ENCODE assay signal across 9 mouse cellular contexts in genomic region chr4:106127641-106128040, GRCm38 (mm10).
DNase-seq lines count a peak whose midpoint lies in the region; ATAC-seq and TF ChIP-seq lines count a peak whose summit lies in the region.
"Had no signal": no experiment of that assay in that cellular context is flagged by ENCODE, and none has a peak within 500 bp of the region (broad histone marks: within the 10 kb centered on the region; RNA-seq: fewer than 3 reads in every experiment).

No protein-coding gene starts in this region.

- no peak overlapping the region for H3K4me3 ChIP-seq in heart, embryonic 11.5 days (ENCODE audit: low read depth, low read length)
- H3K4me3 ChIP-seq in liver, postnatal 0 days (ENCODE audit: low read depth, low read length): no peak overlapping the region
- H3K4me3 ChIP-seq: neural tube, embryonic 12.5 days had no signal

- intact Hi-C loops in heart, postnatal 10 days (cut with DNase I): no loop called here

- H3K27me3 ChIP-seq in heart, embryonic 11.5 days (ENCODE audit: control insufficient read depth, insufficient read depth, low read length): peaks cover 2% of the 10 kb centered on the region; the same call in 1 of the 2 replicates
- H3K27me3 ChIP-seq in liver, postnatal 0 days (ENCODE audit: insufficient read depth, low read length): no peaks in the 10 kb centered on the region
- H3K27me3 ChIP-seq: neural tube, embryonic 12.5 days had no signal

- no peak overlapping the region for H3K27ac ChIP-seq in heart, embryonic 11.5 days (ENCODE audit: low read depth, low read length)
- H3K27ac ChIP-seq in liver, postnatal 0 days (ENCODE audit: low read depth): no peak overlapping the region
- H3K27ac ChIP-seq: neural tube, embryonic 12.5 days had no signal

- no peak overlapping the region for H3K4me2 ChIP-seq in heart, embryonic 11.5 days
- H3K4me2 ChIP-seq in liver, postnatal 0 days (ENCODE audit: low read depth, low read length): no peak overlapping the region
- H3K4me2 ChIP-seq: neural tube, embryonic 12.5 days had no signal

- TF ChIP-seq EP300 in liver, postnatal 0 days (IDR thresholded peaks at IDR 0.05; ENCODE audit: low read depth): no peak

- peak; percentile 66 for TF ChIP-seq CTCF in liver, postnatal 0 days (IDR thresholded peaks at IDR 0.05; ENCODE audit: low read depth)

- 52% methylated on average over 7 of the region's 7 CpGs for WGBS in heart, embryonic 11.5 days (ENCODE audit: insufficient replicate concordance)
- 52% methylated on average over 7 of the region's 7 CpGs for WGBS in liver, postnatal 0 days (ENCODE audit: insufficient replicate concordance)

- peak; percentile 11 to 28 for DNase-seq in heart, postnatal 10 days
- peak; percentile 63 for DNase-seq in testis, postnatal 10 days (ENCODE audit: low spot score)
- no peak for DNase-seq in testis, postnatal 14 days (ENCODE audit: low spot score)
- DNase-seq in embryo, embryonic 10 days (ENCODE audit: low spot score): peak; percentile 80
- peak; percentile 45 for DNase-seq in liver, postnatal 0 days
- peak; percentile 61 for DNase-seq in thymus, postnatal 4 days
- no peak for DNase-seq in spleen, postnatal 36 days (ENCODE audit: low spot score in 2 of 2)

- H3K9me3 ChIP-seq in heart, embryonic 11.5 days (replicated peaks; ENCODE audit: control insufficient read depth, low read length): no peaks in the 10 kb centered on the region
- H3K9me3 ChIP-seq in liver, postnatal 0 days (ENCODE audit: low read length): no peaks in the 10 kb centered on the region
- H3K9me3 ChIP-seq: neural tube, embryonic 12.5 days had no signal

- ATAC-seq in heart, embryonic 11.5 days (replicated peaks; ENCODE audit: insufficient number of reproducible peaks, low FRiP score, low TSS enrichment): no peak
- no peak for ATAC-seq in liver, postnatal 0 days

- no peaks in the 10 kb centered on the region for H3K4me1 ChIP-seq in heart, embryonic 11.5 days (ENCODE audit: control insufficient read depth, insufficient read depth, low read length)
- no peaks in the 10 kb centered on the region for H3K4me1 ChIP-seq in liver, postnatal 0 days (ENCODE audit: insufficient read depth)
- H3K4me1 ChIP-seq: neural tube, embryonic 12.5 days had no signal

- H3K9ac ChIP-seq in heart, embryonic 11.5 days (ENCODE audit: low read depth, low read length): no peak overlapping the region
- no peak overlapping the region for H3K9ac ChIP-seq in liver, postnatal 0 days (replicated peaks)
- H3K9ac ChIP-seq: neural tube, embryonic 12.5 days had no signal

- H3K36me3 ChIP-seq in heart, embryonic 11.5 days (ENCODE audit: control insufficient read depth, insufficient read depth, low read length): no peaks in the 10 kb centered on the region
- H3K36me3 ChIP-seq in liver, postnatal 0 days (replicated peaks; ENCODE audit: insufficient read depth, low read length): no peaks in the 10 kb centered on the region
- H3K36me3 ChIP-seq: neural tube, embryonic 12.5 days had no signal

Comparison
In these comparisons a context has a peak if more than half of its experiments do, and no peak if none do; other contexts are left out.
1. DNase-seq: peak in heart, postnatal 10 days (2 of 2), testis, postnatal 10 days (single experiment), embryo, embryonic 10 days (single experiment), liver, postnatal 0 days (single experiment) and thymus, postnatal 4 days (single experiment); none in testis, postnatal 14 days (single experiment) and spleen, postnatal 36 days (0 of 2).